Mouse (Mus musculus): ENCODE data around the gene Blm.

The Blm gene

DNA sequence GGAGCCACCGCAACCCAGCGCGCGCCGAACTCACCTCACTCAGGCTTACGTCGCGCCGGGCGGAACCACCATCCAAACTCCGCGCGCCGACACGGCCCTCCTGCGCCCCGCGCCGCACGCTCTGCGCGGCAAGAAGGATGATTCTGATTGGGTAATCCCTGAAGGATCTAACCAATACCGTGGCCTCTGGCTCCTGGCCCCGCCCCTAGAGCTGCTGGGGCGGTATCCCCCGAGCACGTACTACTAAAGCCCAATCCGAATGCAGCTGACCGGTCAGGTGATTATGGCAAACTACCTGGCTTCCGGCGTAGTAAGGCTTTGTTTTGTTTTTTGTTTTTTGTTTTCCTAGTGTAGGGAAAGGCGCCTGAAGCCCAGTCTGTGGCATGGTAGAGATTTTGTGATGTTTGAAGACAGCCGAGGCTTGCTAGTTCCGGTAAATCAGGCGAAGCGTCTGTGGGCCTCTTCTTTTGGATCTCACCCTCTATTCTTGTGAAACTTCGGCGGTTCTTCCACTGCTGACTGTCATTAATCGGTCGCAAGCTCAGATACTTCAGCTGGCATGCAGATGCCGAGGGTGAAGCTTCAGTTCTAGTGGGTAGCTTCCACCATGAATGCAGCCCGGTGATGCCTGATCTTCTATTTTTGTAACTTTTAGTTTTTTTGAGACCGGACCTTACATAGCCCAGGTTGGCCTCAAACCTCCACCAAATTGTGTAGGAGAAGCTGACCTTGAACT lies at the start of gene Blm:
TSS of gene Blm (minus strand) at position 111 of the 736 bp plus-strand sequence.
- peak; percentile 98 for DNase-seq (ENCODE audit: low spot score)

DNA sequence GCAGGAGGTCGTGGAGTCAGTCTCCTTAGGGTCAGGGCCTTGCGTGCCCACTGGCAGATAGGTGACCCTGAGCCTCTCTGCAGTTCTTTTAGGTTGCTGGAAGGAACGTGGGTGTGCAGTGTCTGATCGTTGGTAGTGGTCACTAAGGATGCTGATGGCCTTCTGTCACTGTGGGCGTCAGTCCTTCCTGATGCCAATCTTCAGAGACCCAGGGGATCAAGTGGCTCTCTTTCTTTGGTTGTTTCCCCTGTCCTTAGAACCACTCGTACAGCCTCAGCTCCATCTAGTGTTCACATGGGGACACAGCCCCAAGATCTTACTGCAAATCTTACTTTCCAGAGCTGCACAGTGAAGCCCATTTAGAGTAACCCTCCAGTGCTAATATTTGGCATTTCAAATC lies 49.1 kb upstream of the Blm start:
- DNase-seq (ENCODE audit: low spot score) = no peak

DNA sequence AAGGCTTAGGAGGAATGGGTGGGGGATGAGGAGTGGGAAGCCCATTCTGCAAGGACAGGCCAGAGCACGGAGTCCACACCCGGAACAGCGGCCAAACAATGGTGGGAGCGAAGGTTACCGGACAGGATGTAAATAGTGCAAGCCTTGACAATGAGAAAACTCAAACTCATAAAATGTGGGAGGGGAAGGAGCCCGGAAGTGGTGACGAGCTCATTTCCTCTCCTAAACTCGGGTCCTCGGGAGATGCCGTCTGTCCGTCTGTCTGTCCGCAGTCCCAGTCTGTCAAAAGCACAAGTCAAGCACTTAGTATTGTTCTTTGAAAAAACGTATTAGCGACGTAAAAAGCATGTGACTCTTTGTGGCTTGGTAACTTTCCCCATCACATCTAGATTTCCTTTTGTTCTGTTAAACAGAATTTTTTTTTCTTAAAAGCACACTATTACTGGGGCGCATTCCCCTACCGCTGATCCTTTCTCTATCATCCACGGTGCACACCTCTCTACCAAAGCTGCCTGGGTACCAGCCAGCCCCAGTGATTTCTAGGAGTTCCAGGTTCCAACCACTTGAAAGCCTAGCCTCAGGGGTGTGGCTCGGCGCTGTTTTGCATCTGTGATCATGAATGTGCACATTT lies 48.0 kb upstream of the Blm start:
- DNase-seq (ENCODE audit: low spot score) = no peak

GRCm38 (mm10) chr7:80580368-80580767 lies 45.4 kb upstream of the Blm start:
- DNase-seq (ENCODE audit: low spot score) = no peak

- DNase-seq (ENCODE audit: low spot score) = no peak
Observed at GRCm38 (mm10) chr7:80577417-80577980, 42.6 kb upstream of the Blm start.

- no peak for DNase-seq (ENCODE audit: low spot score)
Observed at GRCm38 (mm10) chr7:80576626-80577025, 41.7 kb upstream of the Blm start.

GRCm38 (mm10) chr7:80575750-80576149 lies 40.8 kb upstream of the Blm start:
- no peak for DNase-seq (ENCODE audit: low spot score)

DNA sequence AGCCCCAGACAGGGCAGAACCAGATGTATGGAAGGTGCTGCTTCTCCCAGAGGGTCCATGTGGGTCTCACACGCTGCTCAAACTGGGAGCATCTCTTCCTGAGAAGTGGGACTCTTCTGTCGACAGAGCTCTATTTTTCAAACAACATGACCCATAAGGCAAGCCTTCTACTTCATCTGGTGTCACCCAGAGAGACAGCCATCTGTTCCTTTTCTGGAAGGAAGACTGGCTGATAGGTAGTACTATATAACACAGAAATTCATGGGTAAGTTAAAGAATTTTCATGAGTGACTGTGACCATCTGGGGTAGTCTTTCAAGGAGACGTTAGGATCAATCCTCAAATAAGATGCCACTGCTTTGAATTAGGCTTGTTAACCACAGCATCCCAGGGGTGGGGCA lies 38.2 kb upstream of the Blm start:
- no peak for DNase-seq (ENCODE audit: low spot score)

DNA sequence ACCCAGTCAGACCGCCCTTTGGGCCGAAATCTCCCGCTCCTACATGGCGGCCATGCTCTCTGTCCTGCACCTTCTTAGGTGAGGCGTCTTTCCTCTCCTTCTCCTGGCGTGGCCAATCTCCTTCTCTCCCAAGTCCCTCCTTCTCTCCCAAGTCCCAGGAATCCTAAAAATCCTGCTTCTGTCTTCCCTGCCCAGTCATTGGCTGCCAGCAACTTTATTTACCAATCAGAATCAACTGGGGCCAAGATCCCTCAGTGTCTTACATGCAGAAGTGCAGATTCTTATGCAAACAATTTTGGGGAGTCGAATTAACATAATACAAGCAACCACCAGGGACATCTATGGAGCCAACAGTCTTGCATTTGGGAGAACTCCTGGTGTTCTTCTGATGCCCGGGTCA lies 33.1 kb upstream of the Blm start:
- DNase-seq (ENCODE audit: low spot score) = no peak

DNA sequence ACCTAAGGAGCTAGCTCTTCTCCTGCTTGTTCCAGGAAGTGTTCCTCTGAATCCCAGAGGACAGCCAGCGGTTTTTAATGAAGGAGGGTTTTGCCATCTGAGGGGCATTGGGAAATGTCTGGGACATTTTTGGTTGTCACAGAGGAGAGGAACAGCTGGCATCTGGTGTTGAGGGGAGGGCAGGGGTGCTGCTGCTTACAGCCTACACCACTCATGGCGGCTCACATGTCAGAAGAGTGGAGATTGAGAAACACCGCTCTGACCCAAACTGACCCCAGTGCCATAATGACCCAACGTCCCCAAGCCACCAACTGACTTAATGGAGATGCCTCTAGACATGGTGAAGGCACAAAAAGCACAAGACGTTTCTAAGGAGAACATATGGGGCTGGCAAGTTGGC lies 27.0 kb upstream of the Blm start:
- no peak for DNase-seq (ENCODE audit: low spot score)

GRCm38 (mm10) chr7:80561271-80561670 lies 26.4 kb upstream of the Blm start:
- no peak for DNase-seq (ENCODE audit: low spot score)

GRCm38 (mm10) chr7:80558572-80558971 lies 23.7 kb upstream of the Blm start:
- peak; percentile 49 for DNase-seq (ENCODE audit: low spot score)

DNA sequence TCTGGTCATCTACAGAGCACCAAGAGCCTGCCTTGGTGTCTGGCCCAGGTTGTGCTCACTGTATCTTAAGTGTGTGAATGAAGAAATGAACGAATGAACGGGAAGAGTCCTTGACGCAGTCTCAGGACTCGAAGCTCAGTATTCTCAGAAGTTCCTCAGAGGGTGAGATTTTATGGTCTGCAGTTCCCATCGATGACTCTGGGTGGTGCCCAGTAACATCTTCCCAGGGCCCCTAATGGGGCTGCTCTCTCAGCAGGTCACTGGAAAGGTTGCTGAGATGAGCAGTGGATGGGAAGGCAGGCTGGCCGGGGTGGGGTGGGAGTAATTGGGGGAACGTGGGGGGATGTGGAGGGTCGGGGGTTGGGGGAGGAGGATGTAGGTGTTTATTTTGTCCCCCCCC lies 23.2 kb upstream of the Blm start:
- DNase-seq (ENCODE audit: low spot score) = no peak

GRCm38 (mm10) chr7:80557161-80557560 lies 22.2 kb upstream of the Blm start:
- DNase-seq (ENCODE audit: low spot score) = no peak

- DNase-seq (ENCODE audit: low spot score) = peak; percentile 72
Observed at GRCm38 (mm10) chr7:80556166-80556565, 21.2 kb upstream of the Blm start.

GRCm38 (mm10) chr7:80555146-80555545 lies 20.2 kb upstream of the Blm start:
- no peak for DNase-seq (ENCODE audit: low spot score)

- DNase-seq (ENCODE audit: low spot score) = no peak
Observed at GRCm38 (mm10) chr7:80554180-80555021, 19.5 kb upstream of the Blm start.

DNA sequence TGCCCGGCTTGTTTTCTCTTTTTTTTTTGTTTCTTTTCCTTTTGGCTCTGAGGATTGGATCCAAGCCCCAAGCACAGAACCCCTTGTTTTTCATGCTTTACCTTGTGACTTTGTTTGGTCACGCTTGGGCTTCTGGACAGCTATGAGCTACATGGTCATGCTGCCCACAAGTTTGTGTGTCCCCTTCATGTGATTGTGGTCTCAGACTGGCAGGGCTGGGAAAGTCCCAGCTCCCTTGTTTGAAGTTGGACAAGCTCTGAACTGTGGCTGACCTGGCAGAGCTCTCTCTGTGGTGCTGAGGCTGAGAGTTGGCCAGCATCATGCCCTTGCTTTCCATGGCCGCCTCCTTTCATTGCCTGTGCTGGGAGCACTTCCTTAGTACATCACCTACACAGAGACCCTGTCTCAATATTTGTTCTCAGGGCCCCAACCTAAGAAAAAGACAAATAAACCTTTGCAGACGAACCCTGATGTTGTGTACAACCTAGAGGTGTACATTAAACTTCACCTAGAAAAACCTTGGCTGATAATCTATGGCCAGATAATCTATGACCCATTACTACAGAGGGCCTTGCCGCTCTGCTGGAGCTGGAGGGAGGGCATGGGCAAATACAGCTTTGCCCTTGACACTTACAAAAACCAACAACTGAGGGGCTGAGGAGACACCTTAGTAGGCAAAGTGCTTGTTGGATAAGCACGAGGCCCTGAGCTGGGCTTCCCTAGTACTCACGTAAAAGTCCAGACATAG lies 13.8 kb upstream of the Blm start:
- DNase-seq (ENCODE audit: low spot score) = no peak

DNA sequence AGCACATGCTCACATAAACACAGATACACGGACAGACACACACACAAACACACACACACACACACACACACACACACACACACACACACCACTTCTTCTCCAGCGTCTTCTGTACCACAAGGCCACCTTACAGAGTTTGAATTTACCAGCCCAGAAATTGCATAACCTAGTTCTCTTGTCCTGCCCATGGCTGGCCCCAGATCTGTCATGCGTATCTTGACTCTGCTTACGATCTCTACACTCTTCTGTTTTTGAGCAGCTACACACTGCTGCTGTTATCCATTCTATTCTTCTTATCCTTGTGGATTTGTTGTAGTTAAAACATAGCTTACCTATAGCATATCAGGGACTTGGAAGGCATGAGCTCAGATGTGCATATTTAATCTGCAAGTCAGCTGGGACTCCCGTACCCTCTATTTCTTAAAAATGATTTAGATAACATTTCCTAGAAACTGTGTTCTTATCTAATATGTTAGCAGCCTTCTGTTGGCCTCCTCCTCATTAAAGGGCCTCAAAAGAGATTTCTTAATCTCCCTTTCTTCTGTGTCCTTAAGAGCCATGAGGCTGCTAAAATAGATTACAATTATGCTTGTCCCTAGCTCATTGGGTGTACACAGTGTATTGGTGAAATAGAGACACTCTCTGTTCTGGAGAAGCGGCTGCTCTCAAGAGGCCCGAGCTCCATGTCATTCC lies 7.4 kb upstream of the Blm start:
- DNase-seq (ENCODE audit: low spot score) = no peak

GRCm38 (mm10) chr7:80539581-80539980 lies 4.7 kb upstream of the Blm start:
- no peak for DNase-seq (ENCODE audit: low spot score)

- no peak for DNase-seq (ENCODE audit: low spot score)
Observed at GRCm38 (mm10) chr7:80534291-80535008, 469 bp downstream of the Blm start.
